Mouse (Mus musculus) hindbrain, postnatal 0 days (tissue): ENCODE results near the gene Zfp143. TPM values are rescaled to one million over a fixed set of nuclear protein-coding genes. Genes with fewer than 3 reads are reported as not detected.

Source experiments
- ATAC-seq: fragments of 200-750 bp; cut with Nextera tagmentation; 2 replicates; pipeline ENCODE4 v1.8.0; 2017; ENCODE audit warnings: mild to moderate bottlenecking, moderate TSS enrichment, moderate library complexity
- DNase-seq: peaks from one replicate; pipeline ENCODE4 v3.0.0-alpha.2; 2015; ENCODE audit warnings: low spot score
- H3K27ac ChIP-seq: fragments of 300-500 bp; sonication (generic); 2 replicates; pipeline ENCODE4 v1.5.1; 2014; ENCODE audit warnings: mild to moderate bottlenecking
- H3K27me3 ChIP-seq: fragments of 300-500 bp; sonication (generic); 2 replicates; pipeline ENCODE4 v1.6.1; 2014; ENCODE audit warnings: low read length, mixed read lengths; ENCODE audit not compliant: insufficient read depth
- H3K36me3 ChIP-seq: fragments of 300-500 bp; sonication (generic); 2 replicates; pipeline ENCODE4 v1.6.1; 2014; ENCODE audit warnings: low read length, mixed read lengths; ENCODE audit not compliant: insufficient read depth
- H3K4me1 ChIP-seq: fragments of 300-500 bp; sonication (generic); 2 replicates; pipeline ENCODE4 v1.6.1; 2014; ENCODE audit warnings: antibody characterized with exemption, low read length, mixed read lengths; ENCODE audit not compliant: insufficient read depth
- H3K4me2 ChIP-seq: fragments of 300-500 bp; sonication (generic); 2 replicates; pipeline ENCODE4 v1.6.1; 2014; ENCODE audit warnings: low read depth, mild to moderate bottlenecking, low read length, moderate library complexity, mixed read lengths
- H3K4me3 ChIP-seq: fragments of 300-500 bp; sonication (generic); 2 replicates; pipeline ENCODE4 v1.5.1; 2014; ENCODE audit warnings: low read length
- H3K9ac ChIP-seq: fragments of 300-500 bp; sonication (generic); replicated peaks from 2 replicates; pipeline ENCODE4 v1.6.1; 2014; ENCODE audit warnings: mild to moderate bottlenecking, low read length, moderate library complexity, mixed read lengths
- H3K9me3 ChIP-seq: fragments of 300-500 bp; sonication (generic); 2 replicates; pipeline ENCODE4 v1.6.1; 2016; ENCODE audit warnings: low read length, mixed read lengths
- CTCF ChIP-seq: IDR thresholded peaks from 2 replicates; pipeline ENCODE4 v1.5.1; 2016; ENCODE audit warnings: antibody characterized with exemption, control low read depth, low read depth
- WGBS: fragments of 180-500 bp; shearing (Covaris S2); extraction: QIAGEN DNeasy Blood & Tissue Kit; methylation state at CpG from one replicate; pipeline ENCODE4 v1.1.7; 2014; 5-methylcytosine and 5-hydroxymethylcytosine counted together
- polyA plus RNA-seq: library from polyadenylated mRNA; unstranded; fragments of >200 nt; fragmentation: Nextera tagmentation; extraction: Ambion mirVana; gene quantifications from 2 replicates; pipeline ENCODE4 v1.2.1, GENCODE M21; 2015
- total RNA-seq: library from RNA; depleted of rRNA; stranded (reverse); fragments of >200 nt; gene quantifications from 2 replicates; pipeline ENCODE4 v1.2.3, GENCODE M21; 2014

The Zfp143 gene
- total and polyA plus RNA-seq, 2 experiments from 2014 or later, result 6.2 to 17.1 TPM

DNA sequence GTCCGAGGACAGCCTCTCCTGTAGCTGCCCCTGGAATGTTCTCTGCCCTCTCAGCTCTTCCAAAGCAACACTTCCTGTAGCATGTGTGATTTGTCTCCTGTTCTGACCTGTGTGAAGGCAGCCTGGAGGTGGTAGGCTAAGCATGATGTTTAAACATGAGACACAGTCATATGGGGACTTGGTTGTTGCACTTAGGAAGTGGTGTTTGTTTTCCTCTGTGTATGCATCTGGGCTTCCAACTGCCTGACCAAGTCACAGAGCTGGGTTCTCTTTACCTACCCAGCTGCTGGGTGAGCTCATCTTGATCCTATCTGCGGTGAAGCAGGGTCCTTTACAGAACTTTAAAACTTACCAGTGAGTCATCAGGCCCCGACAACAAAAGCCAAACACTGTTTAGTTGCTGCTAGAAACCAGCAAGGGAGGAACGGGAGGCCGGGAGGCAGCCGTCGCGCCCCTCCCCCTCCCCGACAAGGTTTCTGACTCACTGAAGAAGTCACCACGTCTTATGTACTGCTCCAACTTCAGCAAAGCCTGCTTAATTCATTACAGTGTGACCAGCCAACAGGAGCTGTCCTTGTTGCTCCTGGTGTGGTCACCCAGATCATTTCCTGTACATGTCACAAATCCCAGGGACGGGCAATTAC is 48.1 kb downstream of the Zfp143 start:
- no peak for TF ChIP-seq CTCF
- no peaks in the 10 kb centered on the region for H3K36me3 ChIP-seq
- H3K4me2 ChIP-seq, result peak overlapping the region; percentile 34
- WGBS, result 17% methylated on average over 11 of the region's 11 CpGs
- H3K9ac ChIP-seq, result no peak overlapping the region
- DNase-seq (peak; percentile 6), ATAC-seq (0 out of 2 replicates have a peak, but pooled peaks have one; percentile 43)
- H3K4me3 ChIP-seq, result no peak overlapping the region
- peaks cover 5% of the 10 kb centered on the region; the same call in 1 of the 2 replicates for H3K4me1 ChIP-seq
- H3K9me3 ChIP-seq, result no peaks in the 10 kb centered on the region
- H3K27ac ChIP-seq, result no peak overlapping the region
- no peaks in the 10 kb centered on the region for H3K27me3 ChIP-seq

DNA sequence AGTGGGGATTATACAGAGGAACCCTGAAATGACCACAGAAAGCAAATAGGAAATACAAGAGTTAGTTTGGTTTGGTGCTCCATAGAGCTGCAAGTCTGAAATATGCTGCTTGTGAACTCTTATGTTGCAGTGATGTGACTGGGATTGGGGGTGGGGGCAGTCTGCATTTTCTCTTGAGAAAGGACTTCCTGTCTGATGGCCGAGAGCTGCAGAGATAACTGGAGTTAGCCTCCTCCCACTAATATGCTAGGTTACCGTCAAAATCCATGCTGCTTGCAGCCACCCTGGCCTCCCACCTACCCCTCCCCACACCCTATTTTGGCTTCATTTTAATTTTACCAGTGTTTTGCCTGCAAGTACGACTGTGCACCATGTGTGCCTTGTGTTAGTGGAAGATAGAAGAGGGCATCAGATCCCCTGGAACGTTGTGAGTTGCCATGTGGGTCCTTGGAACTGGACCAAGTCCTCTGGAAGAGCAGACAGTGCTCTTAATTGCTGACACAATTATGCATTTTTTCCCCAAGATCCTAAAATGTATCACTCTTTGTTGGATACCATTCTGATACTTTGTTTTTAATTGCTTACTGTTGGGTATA is 49.1 kb downstream of the Zfp143 start:
- Histone ChIP-seq H3K27me3 (no peaks in the 10 kb centered on the region), H3K4me1 (peaks cover 5% of the 10 kb centered on the region; the same call in 1 of the 2 replicates), H3K9me3 (no peaks in the 10 kb centered on the region), H3K36me3 (no peaks in the 10 kb centered on the region), H3K4me3 (no peak overlapping the region), H3K27ac (no peak overlapping the region), H3K4me2 (no peak overlapping the region), H3K9ac (no peak overlapping the region)
- ATAC-seq (no peak), DNase-seq (no peak)
- WGBS, result 34% methylated on average over 4 of the region's 4 CpGs
- no peak for TF ChIP-seq CTCF

DNA sequence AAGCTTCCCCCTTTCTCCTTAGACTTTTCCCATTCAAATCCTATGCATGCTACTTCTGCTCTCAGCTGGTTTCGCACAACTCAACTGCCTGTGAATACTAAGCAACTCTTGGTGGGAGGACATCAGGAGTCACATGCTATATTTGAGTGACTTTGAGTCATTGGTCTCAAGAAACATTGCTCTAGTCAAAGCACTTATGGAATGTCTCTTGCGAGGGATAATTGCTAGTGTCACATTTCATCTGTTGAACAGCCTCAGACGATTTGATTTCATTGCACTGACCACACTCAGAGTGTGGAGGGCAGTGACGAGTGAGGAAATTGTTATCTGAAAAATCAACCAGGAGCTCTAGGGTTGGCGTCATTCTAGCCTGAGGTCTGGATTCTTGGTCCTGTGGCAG is 53.7 kb downstream of the Zfp143 start:
- DNase-seq, result no peak
- Histone ChIP-seq H3K9ac (no peak overlapping the region), H3K27me3 (no peaks in the 10 kb centered on the region), H3K4me3 (no peak overlapping the region), H3K9me3 (no peaks in the 10 kb centered on the region), H3K4me2 (no peak overlapping the region), H3K4me1 (no peaks in the 10 kb centered on the region), H3K27ac (no peak overlapping the region), H3K36me3 (no peaks in the 10 kb centered on the region)
- no peak for ATAC-seq
- TF ChIP-seq CTCF, result no peak
- WGBS, result 78% methylated on average over 5 of the region's 5 CpGs

DNA sequence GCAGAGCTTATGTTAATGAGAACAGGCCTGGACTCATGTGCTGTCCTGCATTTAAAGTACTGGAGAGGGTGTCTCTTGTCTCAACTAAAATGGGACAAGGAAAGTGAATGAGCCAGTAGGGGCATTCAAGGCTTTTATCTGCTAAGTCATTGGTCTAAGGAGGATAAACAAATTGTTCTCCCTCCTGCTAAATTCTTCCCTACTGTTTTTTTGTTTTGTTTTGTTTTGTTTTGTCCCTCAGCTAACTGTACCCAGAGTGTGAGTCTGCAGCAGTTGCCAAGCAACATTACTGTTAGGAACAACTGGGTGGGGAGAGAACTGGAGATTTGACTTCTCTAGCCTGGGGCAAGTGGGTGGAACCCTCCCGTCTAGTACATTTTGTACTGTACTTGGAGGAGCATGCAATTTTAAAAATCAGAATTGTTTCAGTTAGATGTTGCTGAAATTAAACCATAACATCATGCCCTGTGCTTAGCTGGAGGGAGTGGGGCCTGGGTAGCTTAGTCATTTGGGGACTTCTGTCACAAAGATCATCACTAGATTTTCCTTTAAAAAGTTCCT is 55.8 kb downstream of the Zfp143 start:
- DNase-seq, result peak; percentile 48
- 17% methylated on average over 1 of the region's 1 CpGs for WGBS
- Histone ChIP-seq H3K27ac (peak overlapping the region; percentile 32; the same call in 1 of the 2 replicates), H3K9me3 (no peaks in the 10 kb centered on the region), H3K9ac (no peak overlapping the region), H3K4me2 (no peak overlapping the region), H3K36me3 (no peaks in the 10 kb centered on the region), H3K27me3 (no peaks in the 10 kb centered on the region), H3K4me1 (no peaks in the 10 kb centered on the region), H3K4me3 (no peak overlapping the region)
- peak; percentile 56; the same call in 1 of the 2 replicates for ATAC-seq
- no peak for TF ChIP-seq CTCF

DNA sequence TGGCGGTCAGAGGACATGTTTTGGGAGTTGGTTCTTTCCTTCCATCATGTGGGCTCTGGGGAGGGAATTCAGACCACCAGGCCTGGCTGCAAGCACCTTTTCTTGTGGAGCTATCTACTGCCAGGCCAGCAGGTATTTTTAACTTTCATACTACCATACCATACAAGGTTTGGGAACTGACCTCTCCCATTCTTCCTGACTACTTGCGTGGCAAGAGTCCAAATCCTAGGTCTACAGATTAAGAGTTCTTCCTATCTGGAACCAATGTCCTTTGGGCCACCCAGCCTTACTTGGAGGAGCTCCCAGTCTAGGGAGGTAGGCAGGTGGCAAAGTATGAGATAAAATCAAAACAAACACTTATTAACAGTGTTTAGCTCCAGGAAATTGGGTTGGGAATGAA is 57.4 kb downstream of the Zfp143 start:
- DNase-seq (no peak), ATAC-seq (no peak)
- H3K4me1 ChIP-seq, result no peaks in the 10 kb centered on the region
- H3K36me3 ChIP-seq, result no peaks in the 10 kb centered on the region
- 85% methylated on average over 2 of the region's 2 CpGs for WGBS
- TF ChIP-seq CTCF, result no peak
- no peaks in the 10 kb centered on the region for H3K27me3 ChIP-seq
- no peak overlapping the region for H3K4me2 ChIP-seq
- H3K27ac ChIP-seq, result no peak overlapping the region
- H3K9me3 ChIP-seq, result no peaks in the 10 kb centered on the region
- no peak overlapping the region for H3K9ac ChIP-seq
- H3K4me3 ChIP-seq, result no peak overlapping the region

DNA sequence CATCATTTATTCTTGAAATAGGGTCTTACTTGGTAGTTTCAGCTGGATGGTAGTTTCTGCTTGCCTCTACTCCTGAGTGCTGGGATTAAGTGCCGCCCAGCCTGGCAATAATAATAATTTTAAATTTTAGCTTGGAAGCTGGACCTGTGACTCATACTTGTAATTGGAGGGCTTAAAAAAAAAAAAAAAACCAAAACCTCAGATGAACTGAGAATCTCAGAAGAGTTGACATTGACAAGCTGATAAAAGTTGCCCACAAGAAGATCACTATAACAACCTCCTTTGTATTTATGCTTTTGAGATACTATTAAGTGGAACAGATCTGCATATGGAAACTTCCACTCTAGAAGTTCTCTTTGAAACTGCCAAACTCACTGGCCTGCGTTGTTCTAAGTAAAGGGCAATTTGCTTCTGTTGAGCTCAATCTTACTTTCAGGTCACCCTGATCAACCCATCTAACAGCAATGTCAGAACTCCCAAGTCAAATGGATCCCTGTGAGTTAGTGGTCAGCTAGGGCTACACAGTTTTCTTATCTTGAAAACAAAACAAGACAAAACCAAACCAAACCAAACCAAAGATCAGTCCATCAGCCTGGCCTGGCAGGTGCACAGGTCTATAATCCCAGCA is 59.3 kb downstream of the Zfp143 start:
- no peak overlapping the region for H3K4me2 ChIP-seq
- H3K9me3 ChIP-seq, result no peaks in the 10 kb centered on the region
- no peaks in the 10 kb centered on the region for H3K4me1 ChIP-seq
- 84% methylated on average over 2 of the region's 2 CpGs for WGBS
- no peak for TF ChIP-seq CTCF
- no peaks in the 10 kb centered on the region for H3K36me3 ChIP-seq
- H3K4me3 ChIP-seq, result no peak overlapping the region
- H3K27ac ChIP-seq, result no peak overlapping the region
- ATAC-seq, result no peak
- no peaks in the 10 kb centered on the region for H3K27me3 ChIP-seq
- no peak overlapping the region for H3K9ac ChIP-seq
- DNase-seq, result no peak
